Mouse (Mus musculus) fibroblast of lung, adult 2 months (primary cell): ENCODE measurements around the gene Pik3ca.

Experiments
- DNase-seq: peaks from one replicate; pipeline ENCODE4 v3.0.0-alpha.2; 2011; ENCODE audit warnings: low read depth

Pik3ca gene

DNA sequence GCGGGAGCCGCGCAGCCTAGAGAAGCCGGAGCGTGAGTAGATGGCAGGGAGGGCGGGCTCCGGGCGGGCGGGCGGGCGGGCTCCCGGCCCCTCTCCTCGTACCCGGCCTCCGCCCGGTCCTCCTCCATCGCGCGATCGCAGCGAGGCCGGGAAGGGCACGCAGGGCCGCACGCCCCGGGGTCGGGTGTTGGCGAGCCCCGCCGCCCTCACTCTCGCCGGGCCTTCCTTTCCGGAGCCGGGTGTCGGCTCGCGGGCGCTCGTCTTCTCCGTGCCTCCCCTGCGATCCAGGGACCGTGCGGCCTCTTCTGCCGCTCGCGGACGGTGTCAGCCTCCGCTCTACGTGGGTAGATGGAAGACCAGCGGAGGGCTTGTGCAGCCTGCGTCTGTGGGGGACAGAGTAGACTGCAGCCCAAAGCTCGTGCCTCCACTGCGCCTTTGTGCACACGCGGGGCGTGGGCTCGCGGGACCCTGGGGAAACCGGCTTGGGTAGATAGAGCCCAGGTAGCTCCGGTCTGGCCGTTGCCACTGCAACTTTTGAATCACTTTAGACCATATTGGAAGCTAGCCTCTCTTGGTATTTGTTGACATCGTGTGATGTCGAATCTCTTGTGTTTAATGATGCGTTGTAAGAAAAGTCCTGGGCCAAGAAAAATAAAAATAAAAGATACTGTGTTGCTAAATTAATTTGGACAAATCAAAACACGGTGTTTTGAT, at the start of gene Pik3ca:
Gene Pik3ca, plus strand, starts transcription at position 211 of the 714 bp plus-strand sequence.
- DNase-seq: no peak

DNA sequence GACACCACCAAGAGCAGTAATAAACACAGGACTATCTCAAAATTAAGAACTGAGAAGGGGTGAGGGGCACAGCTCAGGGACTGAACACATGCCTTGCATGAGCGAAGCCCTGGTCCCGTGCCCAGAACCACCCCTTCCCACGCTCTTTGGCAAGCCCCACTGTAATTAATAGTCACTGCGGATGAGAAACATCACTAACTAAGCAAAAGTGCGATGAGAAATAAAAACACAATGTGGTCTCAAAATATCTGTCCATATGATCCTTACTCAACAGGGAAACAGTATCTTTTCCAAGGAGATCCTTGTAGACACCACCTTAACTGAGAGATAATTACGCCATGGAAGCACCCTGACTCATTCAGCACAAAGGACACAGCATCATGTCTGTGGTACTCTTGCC, 49.6 kb upstream of the Pik3ca start:
- no peak for DNase-seq

DNA sequence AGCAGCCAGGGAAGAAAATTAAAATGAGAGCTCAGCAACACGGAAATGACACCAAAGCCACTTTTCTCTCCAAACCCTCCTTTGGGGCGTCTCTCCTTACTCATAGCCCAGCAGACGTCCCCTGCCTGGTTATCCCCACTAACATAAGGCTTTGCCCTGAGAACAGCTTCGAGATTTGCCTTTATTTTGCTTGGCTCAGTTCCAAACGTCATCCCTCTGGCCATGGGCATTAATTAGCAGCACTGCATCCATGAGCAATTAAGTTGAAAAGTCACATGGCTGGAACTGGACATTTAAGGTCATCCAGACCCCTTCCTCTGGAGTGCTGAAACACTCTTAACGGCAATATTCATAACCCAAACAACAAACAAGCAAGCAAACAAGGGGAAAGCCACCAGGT, 36.2 kb upstream of the Pik3ca start:
- no peak for DNase-seq

DNA sequence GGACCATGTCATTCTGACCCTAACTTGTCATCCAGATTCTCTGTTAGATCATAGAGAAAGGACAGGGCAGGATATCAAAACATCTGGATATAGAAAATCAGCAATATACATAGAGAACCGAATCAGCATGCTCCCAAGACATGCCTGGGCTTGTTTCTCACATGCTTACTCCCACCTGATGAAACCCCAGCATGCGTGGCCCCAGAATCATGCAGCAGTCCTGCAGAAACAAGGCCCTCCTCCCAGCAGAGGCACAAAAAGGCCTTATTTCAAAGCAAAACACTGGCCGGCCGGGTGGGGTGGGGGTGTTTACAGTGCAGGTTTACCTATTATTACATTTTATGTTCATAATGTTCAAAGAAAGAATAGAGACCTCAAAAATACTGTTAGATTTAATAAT, 33.3 kb upstream of the Pik3ca start:
- peak; percentile 51 for DNase-seq

DNA sequence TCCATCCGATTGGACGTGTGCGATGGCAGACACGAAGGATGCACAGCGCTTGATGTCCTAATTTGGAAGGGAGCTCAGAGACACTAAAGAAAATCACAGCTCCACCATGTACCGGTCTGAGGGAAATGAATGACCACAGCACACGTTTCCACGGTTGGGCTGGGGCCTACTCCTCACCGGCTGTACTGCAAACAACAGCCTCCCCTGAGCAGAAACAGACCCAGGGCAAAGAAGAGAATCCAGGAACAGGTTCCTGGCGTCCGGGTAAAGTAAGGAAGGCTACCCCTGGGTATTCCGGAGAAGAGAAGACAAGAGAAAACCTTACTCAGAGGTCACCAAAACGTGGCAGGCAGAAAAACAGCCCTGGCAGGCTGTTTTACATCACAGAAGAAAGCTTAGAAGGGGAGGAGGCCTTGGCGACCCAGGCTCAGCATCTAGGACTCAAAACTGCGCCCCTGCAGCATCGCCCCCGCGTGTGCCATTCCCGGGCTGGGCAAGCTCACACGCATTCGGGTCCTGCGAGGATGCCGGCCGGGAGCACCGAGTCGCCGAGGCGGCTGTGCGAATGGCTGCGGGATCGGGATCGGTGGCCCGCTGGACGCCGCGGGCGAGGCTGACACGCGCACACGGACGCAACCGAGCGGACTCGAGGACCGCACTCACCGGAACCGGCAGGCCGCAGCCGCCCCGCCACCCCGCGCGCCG, 32.5 kb upstream of the Pik3ca start:
- no peak for DNase-seq

DNA sequence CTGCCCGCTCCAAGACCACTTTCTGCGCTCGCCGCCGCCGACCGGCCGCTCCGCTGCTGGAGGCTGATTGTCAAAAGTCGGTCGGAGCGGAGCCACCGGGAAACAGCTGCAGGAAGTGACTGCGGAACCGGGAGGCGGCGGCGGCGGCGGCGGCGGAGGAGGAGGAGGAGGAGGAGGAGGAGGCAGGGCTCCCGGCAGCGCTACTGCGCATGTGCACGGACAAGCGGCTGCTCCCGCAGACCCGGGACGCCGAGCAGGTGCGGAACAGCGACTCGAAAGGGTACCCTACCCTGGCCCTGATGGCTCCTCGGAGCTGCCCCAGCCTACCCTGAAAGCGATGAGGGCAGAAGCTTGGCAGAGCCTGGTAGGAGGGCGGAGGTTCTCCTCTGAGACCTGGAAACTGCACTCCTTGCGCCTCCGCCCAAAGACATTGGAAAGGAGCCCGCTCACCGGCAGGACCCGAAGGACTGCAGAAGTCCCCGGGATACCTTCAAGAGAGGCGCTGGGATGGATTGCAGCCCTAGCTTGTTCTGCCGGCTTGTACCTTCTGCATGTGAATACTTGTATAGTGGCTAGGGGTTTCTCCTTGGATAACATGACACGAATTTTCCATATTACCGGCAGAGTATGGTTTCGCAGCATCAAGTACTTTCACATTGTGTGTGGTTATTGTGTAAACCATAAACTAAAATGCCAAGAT, 31.8 kb upstream of the Pik3ca start, which contains the start of gene Zmat3:
Gene Zmat3, minus strand, starts transcription at position 469 of the 700 bp plus-strand sequence.
- no peak for DNase-seq

DNA sequence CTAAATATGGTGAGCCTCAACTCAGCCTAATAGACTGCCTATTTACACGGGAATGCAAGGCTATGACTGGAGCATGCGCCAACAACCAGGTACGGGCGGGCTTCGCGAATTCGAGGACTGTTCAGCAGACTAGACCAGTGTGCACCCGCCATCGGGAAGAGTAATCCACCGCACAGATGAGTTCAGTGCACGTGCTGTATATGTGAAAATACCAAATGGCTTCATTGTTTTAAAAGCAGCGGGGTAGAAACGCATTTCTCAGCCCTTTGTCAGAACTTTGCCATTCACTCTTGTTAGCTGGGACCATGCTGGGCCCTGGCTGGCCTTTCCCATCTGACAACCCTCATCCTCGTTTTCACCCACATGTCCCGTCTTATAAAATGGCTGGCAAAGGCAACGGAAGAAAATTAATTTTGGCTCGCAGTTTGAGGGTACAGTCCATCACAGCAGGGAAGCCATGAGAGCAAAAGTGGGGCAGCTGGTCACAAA, 31.2 kb upstream of the Pik3ca start:
- no peak for DNase-seq

DNA sequence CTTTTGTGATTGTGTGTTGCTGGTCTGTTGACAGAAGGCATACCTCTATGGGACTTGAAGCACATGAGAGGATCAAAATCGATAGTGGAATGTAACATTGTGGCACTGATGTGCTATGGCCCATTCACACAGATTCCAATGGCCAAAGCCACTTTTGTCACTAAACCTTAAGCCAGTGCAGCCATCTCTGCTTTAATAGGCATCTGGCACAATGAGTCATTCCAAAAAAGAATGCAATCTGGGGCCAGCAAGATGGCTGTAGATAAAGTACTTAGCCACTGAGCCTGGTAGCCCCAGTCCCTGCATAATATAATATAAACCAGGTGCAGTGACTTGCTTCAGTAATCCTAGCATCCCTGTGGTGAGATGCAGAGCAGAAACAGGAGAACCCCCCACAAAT, 30.0 kb upstream of the Pik3ca start:
- no peak for DNase-seq

DNA sequence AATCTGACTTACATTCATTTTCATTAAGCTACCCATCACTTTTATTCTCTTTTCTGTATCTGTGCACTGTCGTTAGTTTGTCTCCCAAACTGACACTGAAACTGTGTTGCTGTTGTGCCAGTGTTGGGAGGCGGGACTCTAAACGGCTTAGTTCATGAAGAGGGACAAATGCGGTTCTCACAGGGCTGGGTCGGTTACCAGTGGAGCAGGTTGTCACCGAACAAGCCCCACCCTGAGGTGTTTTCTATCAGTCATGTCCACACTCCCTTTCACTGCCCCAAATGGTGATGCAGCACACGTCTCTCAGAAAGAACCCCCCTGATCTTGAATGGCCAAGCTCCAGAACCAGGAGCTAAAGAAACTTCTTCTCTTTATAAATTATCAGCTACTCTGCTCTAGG, 25.5 kb upstream of the Pik3ca start:
- no peak for DNase-seq

DNA sequence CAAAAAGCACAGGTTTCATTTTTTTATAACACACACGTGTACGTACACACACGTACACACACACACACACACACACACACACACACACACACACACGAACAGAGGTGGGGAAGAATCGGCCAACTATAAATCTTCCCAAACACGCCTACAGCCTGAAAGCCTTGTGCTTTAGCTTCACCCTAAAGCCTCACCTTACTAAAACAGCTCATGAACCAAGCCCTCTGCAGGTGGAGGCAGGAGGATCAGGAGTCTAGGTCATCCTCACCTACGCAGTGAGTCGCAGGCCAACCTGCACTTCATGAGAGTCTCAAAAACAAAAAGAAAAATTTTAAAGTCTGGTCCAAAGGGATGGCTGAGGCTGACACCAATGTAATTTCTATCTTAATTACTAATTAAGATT, 25.0 kb upstream of the Pik3ca start:
- no peak for DNase-seq

DNA sequence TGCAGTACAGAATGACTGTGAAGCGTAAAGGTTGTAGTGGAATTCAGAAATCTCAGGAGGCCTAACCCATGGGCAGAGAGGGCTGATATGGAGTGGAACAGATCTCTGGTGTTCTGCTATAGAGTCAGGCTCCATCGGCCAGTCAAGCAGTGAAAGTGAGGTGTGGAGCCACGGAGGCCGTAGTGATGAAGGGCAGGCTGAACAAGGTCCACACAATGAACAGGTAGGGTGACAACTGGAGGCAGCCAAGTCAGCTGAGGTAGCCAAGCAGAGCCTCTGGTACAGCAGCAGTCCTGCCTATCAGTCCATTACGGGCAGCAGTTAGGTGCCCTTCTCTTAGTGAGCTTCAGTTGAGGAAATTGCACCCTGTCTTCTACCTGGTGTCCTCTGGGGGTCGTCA, 24.2 kb upstream of the Pik3ca start:
- DNase-seq: no peak

DNA sequence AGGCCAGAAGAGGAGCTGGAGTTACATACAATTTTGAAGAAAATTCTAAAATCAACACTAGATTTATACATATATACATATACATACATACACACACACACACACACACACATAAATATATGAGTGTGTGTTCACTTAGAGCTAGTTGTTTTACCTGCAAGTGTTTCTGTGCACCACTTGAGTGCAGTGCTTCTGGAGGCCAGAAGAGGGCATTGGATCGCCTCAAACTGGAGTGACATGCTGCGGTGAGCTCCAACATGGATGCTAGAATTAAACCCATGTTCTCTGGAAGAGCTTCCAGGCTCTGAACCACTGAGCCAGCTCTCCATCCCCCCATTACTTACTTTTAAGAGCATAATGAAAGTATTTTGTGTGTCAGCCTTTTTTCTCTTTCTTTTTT, 17.6 kb upstream of the Pik3ca start:
- no peak for DNase-seq

DNA sequence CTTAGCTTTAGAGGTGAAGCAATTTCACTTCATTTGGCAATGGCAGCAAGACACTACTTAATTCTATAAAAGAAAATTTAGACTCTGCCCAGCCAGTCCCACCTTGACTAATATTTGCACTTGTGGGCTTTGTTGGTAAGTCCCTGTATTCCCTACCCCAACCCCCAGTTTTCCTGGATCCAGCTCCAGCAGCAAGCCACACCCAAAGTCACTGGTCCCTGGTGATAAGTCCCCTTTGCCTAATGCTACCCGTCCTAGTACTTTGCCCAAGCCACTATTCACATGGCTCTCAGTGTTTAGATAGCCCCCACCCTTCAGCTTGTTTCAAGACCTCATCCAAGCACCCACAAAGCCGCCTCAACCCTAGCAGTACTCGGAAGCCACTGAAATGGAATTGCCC, 15.9 kb upstream of the Pik3ca start:
- no peak for DNase-seq

DNA sequence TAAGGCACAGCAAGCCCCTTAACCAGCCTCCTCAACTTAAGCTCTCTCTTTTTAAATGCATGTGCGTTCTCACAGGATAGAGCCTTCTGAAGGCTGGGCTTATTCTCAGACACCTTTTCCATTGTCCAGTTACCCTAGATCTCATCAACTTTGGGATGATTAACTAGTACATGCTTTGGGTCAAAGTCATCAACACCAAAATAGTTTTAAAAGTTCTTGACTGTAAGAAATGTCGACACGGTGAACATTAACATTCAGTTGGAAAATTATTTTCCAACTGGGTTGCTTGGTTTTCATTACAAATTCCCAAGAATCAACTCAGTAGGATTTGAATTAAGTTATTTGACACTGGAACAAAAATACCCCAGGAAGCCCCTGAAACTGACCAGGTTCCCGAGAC, 4.6 kb upstream of the Pik3ca start:
- DNase-seq: no peak

DNA sequence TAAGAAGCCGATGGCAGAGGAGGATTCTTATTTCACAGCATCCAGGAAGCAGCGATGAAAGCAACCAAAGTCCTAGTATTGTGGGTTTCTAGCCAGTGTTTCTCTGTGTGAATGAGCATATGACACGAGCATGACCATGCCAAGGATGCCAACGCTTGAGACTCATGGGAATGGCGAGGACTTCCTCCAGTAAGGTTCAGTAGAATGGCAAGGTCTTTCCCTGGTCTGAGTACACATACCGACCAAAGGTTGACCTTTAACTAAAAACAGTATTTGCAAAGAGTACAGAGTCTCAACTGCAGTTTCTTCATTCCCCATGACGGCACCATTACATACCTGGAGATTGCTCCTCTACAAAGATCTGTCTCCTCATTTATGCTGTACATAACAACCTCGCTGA, 3.5 kb upstream of the Pik3ca start:
- DNase-seq: no peak

DNA sequence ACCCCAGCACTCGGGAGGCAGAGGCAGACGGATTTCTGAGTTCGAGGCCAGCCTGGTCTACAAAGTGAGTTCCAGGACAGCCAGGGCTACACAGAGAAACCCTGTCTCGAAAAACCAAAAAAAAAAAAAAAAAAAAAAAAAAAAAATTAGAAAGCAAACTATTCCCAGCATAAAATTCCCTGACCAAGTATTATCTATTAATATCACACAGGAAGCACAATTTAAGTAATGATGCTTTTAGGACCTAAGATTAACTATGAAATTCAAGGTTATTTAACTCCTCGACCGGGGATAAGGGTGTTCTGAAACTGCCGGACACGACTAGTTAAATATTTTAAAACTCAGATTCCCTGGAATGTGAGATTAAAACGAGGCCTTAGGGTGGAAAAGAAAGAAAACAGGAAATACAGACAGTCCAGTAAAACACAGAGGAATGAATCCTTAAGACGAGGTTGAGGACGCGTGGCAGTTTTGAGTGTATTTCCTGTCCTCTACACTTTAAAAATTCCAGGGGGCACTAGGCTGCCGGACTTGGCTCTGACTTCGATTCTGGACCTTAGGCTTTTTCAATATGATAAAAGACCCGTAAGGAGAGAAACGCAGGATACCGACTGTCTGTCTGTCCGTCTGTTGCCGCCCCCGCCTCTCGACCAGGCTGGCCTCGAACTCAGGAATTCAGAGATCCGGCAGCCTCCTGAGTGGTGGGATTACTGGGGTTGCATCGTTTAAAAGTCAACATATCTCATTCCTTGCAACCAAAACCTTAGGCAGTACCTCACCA, 1.5 kb upstream of the Pik3ca start:
- DNase-seq: no peak

DNA sequence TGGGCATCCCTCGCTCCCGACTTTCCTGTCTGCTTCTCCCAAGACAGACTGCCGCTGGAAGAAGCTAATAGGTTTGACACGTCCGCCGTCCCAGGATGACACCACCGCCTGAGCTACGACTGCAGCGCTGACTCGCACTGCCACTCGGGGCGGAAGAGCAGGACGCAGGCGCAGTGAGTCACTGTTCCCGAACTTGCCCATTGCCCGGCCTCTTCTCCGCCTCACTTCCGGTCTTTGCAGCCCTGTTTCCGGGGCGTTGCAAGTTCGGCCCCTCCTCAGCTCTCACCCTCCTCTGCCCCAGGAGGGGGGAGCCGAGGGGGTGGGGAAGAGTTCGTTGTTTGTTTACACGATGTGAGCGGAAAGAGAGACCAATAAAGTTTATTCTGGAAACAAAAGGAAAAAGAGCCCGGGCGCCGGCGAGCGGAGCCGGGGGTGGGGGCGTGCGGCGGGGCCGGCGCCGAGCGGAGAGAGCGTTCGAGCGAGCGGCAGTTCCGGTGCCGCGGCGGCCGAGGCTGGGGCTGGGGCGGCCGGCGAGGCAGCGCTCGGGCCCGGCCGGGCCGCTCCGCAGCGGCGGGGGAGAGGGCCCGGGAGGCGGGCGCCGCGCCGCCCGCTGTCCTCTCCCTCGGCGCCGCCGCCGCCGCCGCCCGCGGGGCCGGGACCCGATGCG, 544 bp upstream of the Pik3ca start:
- DNase-seq: peak; percentile 95

DNA sequence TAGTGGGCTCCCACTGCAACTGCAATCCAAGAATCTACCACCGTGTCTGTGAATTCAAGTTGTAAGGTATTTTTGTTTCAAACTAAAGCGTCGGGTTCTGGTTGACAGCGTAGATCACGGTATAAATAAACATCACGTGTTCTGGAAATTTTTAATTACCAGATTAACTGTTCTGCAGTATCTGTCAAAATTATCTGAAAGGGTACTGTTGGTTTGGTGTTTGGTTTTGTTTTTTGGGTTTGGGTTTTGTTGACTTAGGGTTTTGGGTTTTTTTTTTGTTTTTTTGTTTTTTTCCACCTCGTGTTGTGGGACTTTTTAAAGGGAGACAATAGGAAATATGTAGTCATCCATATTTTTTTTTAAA, 686 bp downstream of the Pik3ca start:
- DNase-seq: no peak

DNA sequence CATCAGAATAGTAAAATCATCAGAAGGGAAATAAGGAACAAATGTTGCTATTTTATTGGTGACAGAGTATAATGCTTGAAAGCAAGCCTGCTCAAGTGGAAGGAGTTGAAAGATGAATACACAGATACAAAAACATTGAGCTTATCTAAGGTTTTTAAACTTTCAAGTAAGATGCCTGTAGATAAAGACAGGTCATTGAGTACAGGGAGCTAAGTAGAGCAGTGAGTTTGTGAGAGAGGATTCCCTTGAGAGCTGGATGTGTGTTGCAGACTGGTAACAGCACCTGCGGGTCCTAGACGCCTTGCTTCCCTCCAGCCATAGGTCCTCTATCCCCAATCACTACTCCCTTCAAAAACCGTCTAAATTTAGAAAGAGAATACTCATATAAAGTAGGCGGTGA, 1.2 kb downstream of the Pik3ca start:
- DNase-seq: no peak

DNA sequence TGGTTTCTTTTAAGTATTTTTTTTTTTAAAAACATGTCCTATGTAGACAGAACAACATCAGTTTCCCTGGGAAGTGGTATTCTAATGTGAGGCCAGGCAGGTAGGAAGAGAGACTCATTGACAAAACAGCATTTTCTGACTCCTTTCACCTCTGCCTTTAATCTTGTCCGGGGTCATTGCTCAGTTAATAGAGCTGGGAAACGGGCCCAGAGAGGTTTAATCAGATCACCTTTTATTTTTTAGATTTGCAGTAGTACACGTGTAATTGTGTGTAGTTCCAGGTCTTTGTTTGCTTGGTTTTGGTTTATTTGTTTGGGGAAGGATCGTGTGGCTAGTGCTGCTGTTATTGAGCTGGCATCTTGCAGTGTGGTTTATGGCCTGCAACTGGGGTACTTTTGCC, 1.9 kb downstream of the Pik3ca start:
- DNase-seq: no peak

DNA sequence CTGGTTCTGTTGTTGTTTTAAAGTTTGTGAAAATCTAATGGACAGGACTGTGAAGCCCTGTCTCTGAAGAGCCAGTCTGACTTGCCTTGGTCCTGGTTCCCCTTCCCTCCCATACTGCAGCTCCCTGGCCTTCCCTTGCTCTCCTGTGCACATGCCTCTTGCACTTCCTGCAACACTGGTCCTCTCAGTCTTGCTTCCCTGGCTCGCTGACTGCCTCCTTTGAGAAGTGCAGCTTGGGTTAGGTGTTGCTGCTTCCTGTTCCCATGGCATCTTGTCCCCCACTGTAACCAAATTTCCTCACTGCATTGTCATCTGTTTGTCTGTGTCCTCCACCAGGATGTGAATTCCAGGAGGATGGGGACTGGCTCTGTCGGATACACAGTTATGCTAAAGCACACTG, 2.5 kb downstream of the Pik3ca start:
- DNase-seq: no peak

DNA sequence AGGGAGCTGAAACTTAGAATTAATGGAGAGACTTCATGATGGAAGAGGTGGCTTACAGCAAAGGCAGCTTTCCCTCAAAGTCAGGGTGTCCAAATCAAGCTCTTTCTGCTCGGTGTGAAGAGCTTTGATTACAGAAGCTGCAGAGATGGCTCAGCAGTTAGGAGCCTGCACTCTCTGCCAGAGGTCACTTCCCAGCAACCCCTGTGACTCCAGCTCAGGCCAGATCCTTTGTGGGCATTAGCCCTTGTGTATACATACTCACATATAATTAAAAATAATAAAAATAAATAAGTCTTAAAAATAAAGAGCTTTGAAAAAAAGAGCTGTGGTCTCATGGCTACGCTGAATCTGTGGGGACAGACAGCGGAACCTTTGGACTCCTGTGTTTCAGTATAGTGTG, 4.1 kb downstream of the Pik3ca start:
- no peak for DNase-seq
